Mouse (Mus musculus) heart, postnatal 36 days (tissue): ENCODE measurements around the gene Calm3. TPM values are rescaled to one million over a fixed set of nuclear protein-coding genes. Genes with fewer than 3 reads are reported as not detected.
A peak's percentile ranks its signal among the peaks of the same experiment; 100 is the strongest.

Experiments
- DNase-seq, 2 experiments: peaks; one replicate each; pipeline ENCODE4 v3.0.0; 2021 to 2022
- intact Hi-C: fragments of 180-260 bp; cut with DNase I; formaldehyde crosslinking; loops from one replicate; pipeline ENCODE4 v1.15.1; 2025
- total RNA-seq, 2 experiments: library from RNA; stranded (reverse); gene quantifications; 2 replicates each; pipeline ENCODE4 v1.2.3; 2021

The Calm3 gene
- total RNA-seq, 2 experiments from 2014 or later = 182 to 193 TPM

GRCm38 (mm10) chr7:16917447-16917846 lies 6.5 kb downstream of the Calm3 start:
- DNase-seq = no peak
- intact Hi-C loops = no loop called here

- no peak for DNase-seq
Measured at GRCm38 (mm10) chr7:16916342-16917265, 7.3 kb downstream of the Calm3 start.

GRCm38 (mm10) chr7:16915461-16916340 lies 8.2 kb downstream of the Calm3 start:
- intact Hi-C loops = no loop called here
- no peak for DNase-seq

More at GRCm38 (mm10) chr7:16916342-16917265, 7.3 kb downstream of the Calm3 start:
- intact Hi-C loops = no loop called here

- intact Hi-C loops = loop anchor here (5.0 kb wide), 1 partner anchor 87 kb away; no protein-coding TSS in a partner anchor
- DNase-seq = no peak
Measured at GRCm38 (mm10) chr7:16914453-16915343, 9.2 kb downstream of the Calm3 start.

- DNase-seq = peak; percentile 82 to 83
- intact Hi-C loops = loop anchor here (1.0 to 5.0 kb wide), 2 partner anchors 19 to 87 kb away; no protein-coding TSS in a partner anchor
Measured at GRCm38 (mm10) chr7:16913806-16914452, 10.0 kb downstream of the Calm3 start.

GRCm38 (mm10) chr7:16912360-16912759 lies 11.6 kb downstream of the Calm3 start:
- DNase-seq = peak in 1 of 2 experiments; percentile 54
- intact Hi-C loops = loop anchor here (5.0 kb wide), 1 partner anchor 85 kb away; no protein-coding TSS in a partner anchor

- no peak for DNase-seq
- intact Hi-C loops = loop anchor here (5.0 kb wide), 1 partner anchor 85 kb away; no protein-coding TSS in a partner anchor
Measured at GRCm38 (mm10) chr7:16911904-16912303, 12.0 kb downstream of the Calm3 start.

- DNase-seq = no peak
- intact Hi-C loops = loop anchor here (5.0 kb wide), 1 partner anchor 83 kb away; no protein-coding TSS in a partner anchor
Measured at GRCm38 (mm10) chr7:16909909-16910308, 14.0 kb downstream of the Calm3 start.

- intact Hi-C loops = no loop called here
- no peak for DNase-seq
Measured at GRCm38 (mm10) chr7:16908859-16909258, 15.1 kb downstream of the Calm3 start.

GRCm38 (mm10) chr7:16908367-16908766 lies 15.5 kb downstream of the Calm3 start:
- no peak for DNase-seq
- intact Hi-C loops = no loop called here

- DNase-seq = no peak
- intact Hi-C loops = no loop called here
Measured at GRCm38 (mm10) chr7:16907842-16908241, 16.1 kb downstream of the Calm3 start.

- DNase-seq = no peak
- intact Hi-C loops = no loop called here
Measured at GRCm38 (mm10) chr7:16906889-16907559, 16.9 kb downstream of the Calm3 start.

- intact Hi-C loops = no loop called here
- peak; percentile 77 to 78 for DNase-seq
Measured at GRCm38 (mm10) chr7:16906281-16906680, 17.6 kb downstream of the Calm3 start, which contains the start of gene Ptgir. TSS of gene Ptgir (plus strand) at chr7:16906490.

- DNase-seq = peak in 1 of 2 experiments; percentile 68
Measured at GRCm38 (mm10) chr7:16905491-16906021, 18.4 kb downstream of the Calm3 start.

GRCm38 (mm10) chr7:16904120-16904675 lies 19.7 kb downstream of the Calm3 start:
- intact Hi-C loops = no loop called here
- no peak for DNase-seq

More at GRCm38 (mm10) chr7:16905491-16906021, 18.4 kb downstream of the Calm3 start:
- intact Hi-C loops = no loop called here

- intact Hi-C loops = no loop called here
- no peak for DNase-seq
Measured at GRCm38 (mm10) chr7:16903439-16903955, 20.4 kb downstream of the Calm3 start.

- intact Hi-C loops = no loop called here
- no peak for DNase-seq
Measured at GRCm38 (mm10) chr7:16900526-16900925, 23.4 kb downstream of the Calm3 start.

GRCm38 (mm10) chr7:16895511-16895910 lies 28.4 kb downstream of the Calm3 start:
- intact Hi-C loops = loop anchor here (1.0 kb wide), 1 partner anchor 18 kb away; no protein-coding TSS in a partner anchor
- DNase-seq = no peak
